In genomic region chr11:50223783-50224662, GRCm38 (mm10) we compare ENCODE assay signal across 8 mouse cellular contexts. TPM values are rescaled to one million over a fixed set of nuclear protein-coding genes. Genes with fewer than 3 reads are reported as not detected.
DNase-seq lines count a peak whose midpoint lies in the region; ATAC-seq lines count a peak whose summit lies in the region.

No protein-coding gene starts in this region.

- H3K9me3 ChIP-seq in heart, embryonic 14.5 days (ENCODE audit: control insufficient read depth, low read length): no peaks in the 10 kb centered on the region
- H3K9me3 ChIP-seq in forebrain, embryonic 14.5 days (replicated peaks; ENCODE audit: control insufficient read depth, low read length): no peaks in the 10 kb centered on the region
- no peaks in the 10 kb centered on the region for H3K9me3 ChIP-seq in liver, embryonic 12.5 days (replicated peaks)

- H3K9ac ChIP-seq in heart, embryonic 14.5 days (ENCODE audit: low read length): peak overlapping the region; percentile 89
- H3K9ac ChIP-seq in forebrain, embryonic 14.5 days (ENCODE audit: low read length): peak overlapping the region; percentile 98
- H3K9ac ChIP-seq in liver, embryonic 12.5 days: peak overlapping the region; percentile 98

- ATAC-seq in heart, embryonic 14.5 days (ENCODE audit: insufficient number of reproducible peaks, insufficient read depth, low FRiP score, low read depth): no peak
- ATAC-seq in forebrain, embryonic 14.5 days: peak; percentile 11; the same call in 1 of the 2 replicates
- ATAC-seq in liver, embryonic 12.5 days: no peak

- no peak for DNase-seq in heart, adult 8-10 months (ENCODE audit: low spot score)
- DNase-seq in MEL-GATA-1-ER (ENCODE audit: extremely low read depth, low read depth): peak; percentile 53
- peak; percentile 63 for DNase-seq in forebrain, embryonic 14.5 days (ENCODE audit: low spot score)
- DNase-seq in retina, postnatal 1 day: peak; percentile 60
- no peak for DNase-seq in spleen, postnatal 14 days (ENCODE audit: low spot score in 2 of 2)
- no peak for DNase-seq in layer of hippocampus, adult 9-10 months (ENCODE audit: low spot score)

- peaks cover 5% of the 10 kb centered on the region; the same call in 1 of the 2 replicates for H3K36me3 ChIP-seq in heart, embryonic 14.5 days (ENCODE audit: control insufficient read depth, insufficient read depth, low read length)
- 0 out of 2 replicates have a peak, but pooled peaks cover 2% of the 10 kb centered on the region for H3K36me3 ChIP-seq in forebrain, embryonic 14.5 days (ENCODE audit: control insufficient read depth, insufficient read depth, low read length)
- peaks cover 21% of the 10 kb centered on the region for H3K36me3 ChIP-seq in liver, embryonic 12.5 days

- peak overlapping the region; percentile 73 to 75 for H3K4me3 ChIP-seq in heart, embryonic 14.5 days (ENCODE audit: control insufficient read depth in 1 of 2, insufficient read depth in 1 of 2, low read depth in 1 of 2, low read length in 2 of 2)
- peak overlapping the region; percentile 88 for H3K4me3 ChIP-seq in forebrain, embryonic 14.5 days (ENCODE audit: low read depth, low read length)
- H3K4me3 ChIP-seq in liver, embryonic 12.5 days: peak overlapping the region; percentile 91

- no peaks in the 10 kb centered on the region for H3K27me3 ChIP-seq in heart, embryonic 14.5 days (ENCODE audit: control insufficient read depth, insufficient read depth, low read length)
- no peaks in the 10 kb centered on the region for H3K27me3 ChIP-seq in forebrain, embryonic 14.5 days (replicated peaks; ENCODE audit: control insufficient read depth, insufficient read depth, low read length)
- no peaks in the 10 kb centered on the region for H3K27me3 ChIP-seq in liver, embryonic 12.5 days (replicated peaks)

- H3K4me1 ChIP-seq in heart, embryonic 14.5 days (ENCODE audit: control insufficient read depth in 2 of 2, insufficient read depth in 2 of 2, low read length in 2 of 2): peaks cover 9 to 26% of the 10 kb centered on the region in 2 experiments
- H3K4me1 ChIP-seq in forebrain, embryonic 14.5 days (ENCODE audit: control insufficient read depth, insufficient read depth, low read length): peaks cover 30% of the 10 kb centered on the region
- peaks cover 63% of the 10 kb centered on the region for H3K4me1 ChIP-seq in liver, embryonic 12.5 days

- H3K4me2 ChIP-seq in heart, embryonic 14.5 days (ENCODE audit: low read length): peak overlapping the region; percentile 82
- H3K4me2 ChIP-seq in forebrain, embryonic 14.5 days (ENCODE audit: low read length): peak overlapping the region; percentile 89
- peak overlapping the region; percentile 86 for H3K4me2 ChIP-seq in liver, embryonic 12.5 days

- WGBS in heart, embryonic 14.5 days: 9% methylated on average over 17 of the region's 17 CpGs
- WGBS in forebrain, embryonic 14.5 days: 7% methylated on average over 17 of the region's 17 CpGs
- 4% methylated on average over 17 of the region's 17 CpGs for WGBS in liver, embryonic 12.5 days (ENCODE audit: insufficient replicate concordance)

- H3K27ac ChIP-seq in heart, embryonic 14.5 days (replicated peaks in 1 of 2; ENCODE audit: control insufficient read depth in 1 of 2, insufficient read depth in 1 of 2, low read depth in 2 of 2, low read length in 2 of 2): peak overlapping the region; percentile 69 to 76
- peak overlapping the region; percentile 93 for H3K27ac ChIP-seq in forebrain, embryonic 14.5 days (ENCODE audit: low read depth, low read length)
- peak overlapping the region; percentile 98 for H3K27ac ChIP-seq in liver, embryonic 12.5 days

RNA-seq across cellular contexts. Expression of gene Mgat4b, which starts 13.3 kb away (rescaled TPM):
- polyA plus RNA-seq in heart, embryonic 14.5 days (2014; fragmentation: Nextera tagmentation; extraction: Ambion mirVana): 32.9 and 37.6 TPM in 2 replicates
- 10 to 100 TPM; 68.4 to 90.0 (median 76.3) TPM for total RNA-seq in heart, adult 8-10 months (2022)
- polyA plus RNA-seq in forebrain, embryonic 14.5 days (2014; fragmentation: Nextera tagmentation; extraction: Ambion mirVana): 15.2 and 18.9 TPM in 2 replicates
- 29.1 and 30.7 TPM in 2 replicates for polyA plus RNA-seq in liver, embryonic 12.5 days (2016; fragmentation: Nextera tagmentation; extraction: Ambion mirVana)

RNA-seq across cellular contexts. Expression of gene Sqstm1, which starts 13.4 kb away (rescaled TPM):
- polyA plus RNA-seq in heart, embryonic 14.5 days (2014; fragmentation: Nextera tagmentation; extraction: Ambion mirVana): 216 and 226 TPM in 2 replicates
- 100 to 1,000 TPM; 431 to 551 (median 475) TPM for total RNA-seq in heart, adult 8-10 months (2022)
- 263 and 276 TPM in 2 replicates for polyA plus RNA-seq in forebrain, embryonic 14.5 days (2014; fragmentation: Nextera tagmentation; extraction: Ambion mirVana)
- 143 and 152 TPM in 2 replicates for polyA plus RNA-seq in liver, embryonic 12.5 days (2016; fragmentation: Nextera tagmentation; extraction: Ambion mirVana)

RNA-seq across cellular contexts. Expression of gene Ltc4s, which starts 14.4 kb away (rescaled TPM):
- 1.8 and 1.9 TPM in 2 replicates for polyA plus RNA-seq in heart, embryonic 14.5 days (2014; fragmentation: Nextera tagmentation; extraction: Ambion mirVana)
- 10 to 100 TPM in 1 of 4 experiments, 1 to 10 TPM in 3; 4.7 to 11.8 (median 6.6) TPM for total RNA-seq in heart, adult 8-10 months (2022)
- polyA plus RNA-seq in forebrain, embryonic 14.5 days (2014; fragmentation: Nextera tagmentation; extraction: Ambion mirVana): 3.4 and 4.1 TPM in 2 replicates
- polyA plus RNA-seq in liver, embryonic 12.5 days (2016; fragmentation: Nextera tagmentation; extraction: Ambion mirVana): 0.87 and 1.0 TPM in 2 replicates

RNA-seq across cellular contexts. Expression of gene Mrnip, which starts 49.8 kb away (rescaled TPM):
- 10.9 and 13.1 TPM in 2 replicates for polyA plus RNA-seq in heart, embryonic 14.5 days (2014; fragmentation: Nextera tagmentation; extraction: Ambion mirVana)
- total RNA-seq in heart, adult 8-10 months (2022): 1 to 10 TPM; 1.6 to 3.5 (median 2.7) TPM
- polyA plus RNA-seq in forebrain, embryonic 14.5 days (2014; fragmentation: Nextera tagmentation; extraction: Ambion mirVana): 34.5 and 41.5 TPM in 2 replicates
- 8.6 and 8.7 TPM in 2 replicates for polyA plus RNA-seq in liver, embryonic 12.5 days (2016; fragmentation: Nextera tagmentation; extraction: Ambion mirVana)

Comparison
In these comparisons a context has a peak if more than half of its experiments do, and no peak if none do; other contexts are left out.
1. DNase-seq: peak in MEL-GATA-1-ER (single experiment), forebrain, embryonic 14.5 days (single experiment) and retina, postnatal 1 day (single experiment); none in heart, adult 8-10 months (single experiment), spleen, postnatal 14 days (0 of 2) and layer of hippocampus, adult 9-10 months (single experiment).
2. Peak in every context shown above with its lines, with median percentiles within 50 percentile points of each other: H3K27ac ChIP-seq, H3K4me2 ChIP-seq, H3K4me3 ChIP-seq and H3K9ac ChIP-seq.